Mouse (Mus musculus): ENCODE data around the gene Cyp2d22. TPM values are rescaled to one million over a fixed set of nuclear protein-coding genes. Genes with fewer than 3 reads are reported as not detected.

Cyp2d22 gene
- total RNA-seq, 4 experiments from 2014 or later: 19.3 to 30.9 (median 23.3) TPM

Small RNA genes within 50 kb of the gene (microRNA-seq; reads per million reads assigned to microRNA genes)
- gene Gm25990: not detected
- gene Gm27331: not detected
- gene Mir7684: not detected

Other genes starting within 250 kb of the Cyp2d22 start
- gene Srebf2, start 233.1 kb downstream of the Cyp2d22 start, total RNA-seq (2022): 10 to 100 TPM; 20.0 to 25.1 (median 21.6) TPM
- gene Shisa8, start 167.4 kb downstream of the Cyp2d22 start, total RNA-seq (2022): under 1 TPM in 1 of 4 experiments, not detected in 3; 0.26 TPM
- gene Tnfrsf13c, start 155.9 kb downstream of the Cyp2d22 start, total RNA-seq (2022): under 1 TPM in 1 of 4 experiments, not detected in 3; 0.26 TPM
- gene Cenpm, start 135.5 kb downstream of the Cyp2d22 start, total RNA-seq (2022): 1 to 10 TPM in 1 of 4 experiments, under 1 TPM in 3; 0.29 to 1.5 (median 0.44) TPM
- gene 1500009C09Rik, start 127.9 kb downstream of the Cyp2d22 start, total RNA-seq (2022): not detected
- gene Sept3, start 105.4 kb downstream of the Cyp2d22 start, total RNA-seq (2022): under 1 TPM; 0.16 to 0.90 (median 0.44) TPM
- not detected for gene Wbp2nl, start 81.3 kb downstream of the Cyp2d22 start, total RNA-seq (2022)
- gene Naga, start 41.3 kb downstream of the Cyp2d22 start, total RNA-seq (2022): 10 to 100 TPM; 27.1 to 32.1 (median 29.9) TPM
- gene Pheta2, start 41.3 kb downstream of the Cyp2d22 start, total RNA-seq (2022): under 1 TPM; 0.44 to 0.57 (median 0.48) TPM
- 100 to 1,000 TPM; 190 to 214 (median 204) TPM for gene Smdt1, start 41.3 kb downstream of the Cyp2d22 start, total RNA-seq (2022)
- 100 to 1,000 TPM; 658 to 797 (median 740) TPM for gene Ndufa6, start 25.9 kb downstream of the Cyp2d22 start, total RNA-seq (2022)
- under 1 TPM in 1 of 4 experiments, not detected in 3; 0.19 TPM for gene Cyp2d11, start 13.8 kb upstream of the Cyp2d22 start, total RNA-seq (2022)
- under 1 TPM in 2 of 4 experiments, not detected in 2; 0.41 to 0.80 TPM for gene Cyp2d10, start 26.9 kb upstream of the Cyp2d22 start, total RNA-seq (2022)
- under 1 TPM in 1 of 4 experiments, not detected in 3; 0.22 TPM for gene Cyp2d9, start 53.2 kb upstream of the Cyp2d22 start, total RNA-seq (2022)
- not detected for gene Cyp2d12, start 174.8 kb upstream of the Cyp2d22 start, total RNA-seq (2022)
- gene Cyp2d34, start 240.7 kb upstream of the Cyp2d22 start, total RNA-seq (2022): not detected